Mouse (Mus musculus): ENCODE data around the gene Spen. TPM values are rescaled to one million over a fixed set of nuclear protein-coding genes. Genes with fewer than 3 reads are reported as not detected.

Spen gene
- polyA plus RNA-seq, 1 experiment: 27.1 TPM

GRCm38 (mm10) chr4:141472641-141473321 is 65.6 kb downstream of the Spen start:
- TF ChIP-seq CTCF (IDR thresholded peaks at IDR 0.05; ENCODE audit: insufficient read depth, low read length) (no peak), POLR2A (IDR thresholded peaks at IDR 0.05; ENCODE audit: borderline replicate concordance, extremely low read depth, low read depth, low read length) (no peak)
- DNase-seq: no peak
- 87% methylated on average over 32 of the region's 32 CpGs for WGBS
- Histone ChIP-seq H3K4me3 (replicated peaks; ENCODE audit: extremely low read depth, low read depth, low read length) (no peak overlapping the region), H3K4me1 (ENCODE audit: control insufficient read depth, insufficient read depth, low read length) (no peaks in the 10 kb centered on the region)

- no peak overlapping the region for H3K4me3 ChIP-seq (replicated peaks; ENCODE audit: extremely low read depth, low read depth, low read length)
- WGBS: 98% methylated on average over 16 of the region's 16 CpGs
- no peaks in the 10 kb centered on the region for H3K4me1 ChIP-seq (ENCODE audit: control insufficient read depth, insufficient read depth, low read length)
- no peak for DNase-seq
- no peak for TF ChIP-seq POLR2A (IDR thresholded peaks at IDR 0.05; ENCODE audit: borderline replicate concordance, extremely low read depth, low read depth, low read length)
- TF ChIP-seq CTCF (IDR thresholded peaks at IDR 0.05; ENCODE audit: insufficient read depth, low read length): no peak
Observed at GRCm38 (mm10) chr4:141471491-141471890, 66.9 kb downstream of the Spen start.

- WGBS: 86% methylated on average over 9 of the region's 9 CpGs
- DNase-seq: no peak
- TF ChIP-seq POLR2A (IDR thresholded peaks at IDR 0.05; ENCODE audit: borderline replicate concordance, extremely low read depth, low read depth, low read length) (no peak), CTCF (IDR thresholded peaks at IDR 0.05; ENCODE audit: insufficient read depth, low read length) (no peak)
Observed at GRCm38 (mm10) chr4:141469343-141469742, 69.1 kb downstream of the Spen start.

GRCm38 (mm10) chr4:141468576-141468975 is 69.8 kb downstream of the Spen start:
- Histone ChIP-seq H3K4me1 (ENCODE audit: control insufficient read depth, insufficient read depth, low read length) (no peaks in the 10 kb centered on the region), H3K4me3 (replicated peaks; ENCODE audit: extremely low read depth, low read depth, low read length) (no peak overlapping the region)
- 34% methylated on average over 10 of the region's 10 CpGs for WGBS
- DNase-seq: no peak
- TF ChIP-seq POLR2A (IDR thresholded peaks at IDR 0.05; ENCODE audit: borderline replicate concordance, extremely low read depth, low read depth, low read length) (no peak), CTCF (IDR thresholded peaks at IDR 0.05; ENCODE audit: insufficient read depth, low read length) (no peak)

More at GRCm38 (mm10) chr4:141469343-141469742, 69.1 kb downstream of the Spen start:
- no peaks in the 10 kb centered on the region for H3K4me1 ChIP-seq (ENCODE audit: control insufficient read depth, insufficient read depth, low read length)
- no peak overlapping the region for H3K4me3 ChIP-seq (replicated peaks; ENCODE audit: extremely low read depth, low read depth, low read length)

GRCm38 (mm10) chr4:141467581-141467927 is 70.8 kb downstream of the Spen start:
- TF ChIP-seq POLR2A (IDR thresholded peaks at IDR 0.05; ENCODE audit: borderline replicate concordance, extremely low read depth, low read depth, low read length): no peak
- no peak for TF ChIP-seq CTCF (IDR thresholded peaks at IDR 0.05; ENCODE audit: insufficient read depth, low read length)

GRCm38 (mm10) chr4:141466844-141467580 is 71.4 kb downstream of the Spen start:
- TF ChIP-seq CTCF (IDR thresholded peaks at IDR 0.05; ENCODE audit: insufficient read depth, low read length) (no peak), POLR2A (IDR thresholded peaks at IDR 0.05; ENCODE audit: borderline replicate concordance, extremely low read depth, low read depth, low read length) (no peak)
- H3K4me1 ChIP-seq (ENCODE audit: control insufficient read depth, insufficient read depth, low read length): no peaks in the 10 kb centered on the region
- no peak for DNase-seq
- no peak overlapping the region for H3K4me3 ChIP-seq (replicated peaks; ENCODE audit: extremely low read depth, low read depth, low read length)
- WGBS: 82% methylated on average over 15 of the region's 15 CpGs

More at GRCm38 (mm10) chr4:141467581-141467927, 70.8 kb downstream of the Spen start:
- Histone ChIP-seq H3K4me3 (replicated peaks; ENCODE audit: extremely low read depth, low read depth, low read length) (no peak overlapping the region), H3K4me1 (ENCODE audit: control insufficient read depth, insufficient read depth, low read length) (no peaks in the 10 kb centered on the region)
- 72% methylated on average over 6 of the region's 6 CpGs for WGBS
- no peak for DNase-seq

GRCm38 (mm10) chr4:141466289-141466795 is 72.1 kb downstream of the Spen start:
- 88% methylated on average over 16 of the region's 16 CpGs for WGBS
- no peak for DNase-seq
- TF ChIP-seq POLR2A (IDR thresholded peaks at IDR 0.05; ENCODE audit: borderline replicate concordance, extremely low read depth, low read depth, low read length) (no peak), CTCF (IDR thresholded peaks at IDR 0.05; ENCODE audit: insufficient read depth, low read length) (no peak)

GRCm38 (mm10) chr4:141465512-141466288 is 72.7 kb downstream of the Spen start:
- TF ChIP-seq POLR2A (IDR thresholded peaks at IDR 0.05; ENCODE audit: borderline replicate concordance, extremely low read depth, low read depth, low read length) (no peak), CTCF (IDR thresholded peaks at IDR 0.05; ENCODE audit: insufficient read depth, low read length) (no peak)
- Histone ChIP-seq H3K4me1 (ENCODE audit: control insufficient read depth, insufficient read depth, low read length) (no peaks in the 10 kb centered on the region), H3K4me3 (replicated peaks; ENCODE audit: extremely low read depth, low read depth, low read length) (no peak overlapping the region)
- no peak for DNase-seq
- 92% methylated on average over 34 of the region's 34 CpGs for WGBS

More at GRCm38 (mm10) chr4:141466289-141466795, 72.1 kb downstream of the Spen start:
- Histone ChIP-seq H3K4me3 (replicated peaks; ENCODE audit: extremely low read depth, low read depth, low read length) (no peak overlapping the region), H3K4me1 (ENCODE audit: control insufficient read depth, insufficient read depth, low read length) (no peaks in the 10 kb centered on the region)

GRCm38 (mm10) chr4:141464722-141465121 is 73.7 kb downstream of the Spen start:
- no peaks in the 10 kb centered on the region for H3K4me1 ChIP-seq (ENCODE audit: control insufficient read depth, insufficient read depth, low read length)
- 79% methylated on average over 16 of the region's 16 CpGs for WGBS
- TF ChIP-seq CTCF (IDR thresholded peaks at IDR 0.05; ENCODE audit: insufficient read depth, low read length) (no peak), POLR2A (IDR thresholded peaks at IDR 0.05; ENCODE audit: borderline replicate concordance, extremely low read depth, low read depth, low read length) (no peak)

More at GRCm38 (mm10) chr4:141464722-141465121, 73.7 kb downstream of the Spen start:
- H3K4me3 ChIP-seq (replicated peaks; ENCODE audit: extremely low read depth, low read depth, low read length): no peak overlapping the region
- no peak for DNase-seq

Data from lung, adult 2 months (tissue).